Mouse (Mus musculus): Measurements from ENCODE around the gene Metap1d. TPM values are rescaled to one million over a fixed set of nuclear protein-coding genes. Genes with fewer than 3 reads are reported as not detected.

The Metap1d gene
- polyA plus RNA-seq, 1 experiment from 2014 or later: 21.0 TPM

- peak overlapping the region; percentile 62 for H3K9ac ChIP-seq
These were observed 813 bp downstream of the Metap1d start for GRCm38 (mm10) chr2:71453917-71454260.

GRCm38 (mm10) chr2:71458624-71459023 is 5.5 kb downstream of the Metap1d start:
- no peak overlapping the region for H3K9ac ChIP-seq
- H3K27ac ChIP-seq (replicated peaks): peak overlapping the region; percentile 93; the same call in 1 of the 2 replicates
- peaks cover 77% of the 10 kb centered on the region for H3K4me1 ChIP-seq (replicated peaks)
- H3K4me2 ChIP-seq: no peak overlapping the region
- no peak for ATAC-seq (ENCODE audit: insufficient read depth)
- WGBS (ENCODE audit: insufficient replicate concordance): 70% methylated on average over 13 of the region's 13 CpGs
- no peaks in the 10 kb centered on the region for H3K36me3 ChIP-seq (replicated peaks)
- H3K4me3 ChIP-seq (replicated peaks): no peak overlapping the region
- H3K9me3 ChIP-seq (replicated peaks): no peaks in the 10 kb centered on the region
- H3K27me3 ChIP-seq: no peaks in the 10 kb centered on the region

More at GRCm38 (mm10) chr2:71453917-71454260, 813 bp downstream of the Metap1d start:
- Histone ChIP-seq H3K27me3 (peaks cover 13% of the 10 kb centered on the region), H3K4me1 (replicated peaks) (peaks cover 51% of the 10 kb centered on the region), H3K36me3 (replicated peaks) (no peaks in the 10 kb centered on the region), H3K27ac (replicated peaks) (peak overlapping the region; percentile 77), H3K4me2 (peak overlapping the region; percentile 89), H3K4me3 (replicated peaks) (peak overlapping the region; percentile 71), H3K9me3 (replicated peaks) (no peaks in the 10 kb centered on the region)
- ATAC-seq (ENCODE audit: insufficient read depth): no peak
- 29% methylated on average over 4 of the region's 4 CpGs for WGBS (ENCODE audit: insufficient replicate concordance)

DNA sequence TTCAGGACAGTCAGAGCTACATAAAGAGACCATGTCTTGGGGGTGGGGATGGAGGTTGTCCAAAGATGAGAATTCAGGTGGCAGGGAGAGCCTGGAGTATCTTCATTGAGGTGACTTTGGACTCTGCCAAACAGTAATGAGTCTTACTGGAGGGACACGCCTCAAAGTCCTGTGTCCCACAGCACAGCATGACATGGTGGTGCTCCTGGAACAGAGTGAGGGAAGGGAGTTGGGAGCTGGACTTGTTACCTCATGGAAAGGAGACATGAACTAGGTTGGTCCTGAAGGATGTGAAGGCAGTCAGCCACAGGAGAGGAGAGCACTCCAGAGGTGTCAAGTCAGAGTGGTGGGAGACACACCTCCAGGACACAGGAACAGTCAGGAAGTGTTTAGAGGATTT is 6.6 kb downstream of the Metap1d start:
- ATAC-seq (ENCODE audit: insufficient read depth): no peak
- Histone ChIP-seq H3K27ac (replicated peaks) (peak overlapping the region; percentile 93), H3K9me3 (replicated peaks) (no peaks in the 10 kb centered on the region), H3K9ac (no peak overlapping the region), H3K36me3 (replicated peaks) (no peaks in the 10 kb centered on the region), H3K4me1 (replicated peaks) (peaks cover 76% of the 10 kb centered on the region), H3K27me3 (no peaks in the 10 kb centered on the region), H3K4me3 (replicated peaks) (no peak overlapping the region), H3K4me2 (no peak overlapping the region)
- 82% methylated on average over 1 of the region's 1 CpGs for whole genome bisulfite sequencing (ENCODE audit: insufficient replicate concordance)

GRCm38 (mm10) chr2:71461139-71461538 is 8.1 kb downstream of the Metap1d start:
- Histone ChIP-seq H3K4me1 (replicated peaks) (peaks cover 79% of the 10 kb centered on the region), H3K27me3 (no peaks in the 10 kb centered on the region), H3K9ac (peak overlapping the region; percentile 42), H3K27ac (replicated peaks) (peak overlapping the region; percentile 93), H3K4me2 (peak overlapping the region; percentile 68), H3K36me3 (replicated peaks) (no peaks in the 10 kb centered on the region), H3K9me3 (replicated peaks) (no peaks in the 10 kb centered on the region), H3K4me3 (replicated peaks) (peak overlapping the region; percentile 29)
- peak; percentile 67 for ATAC-seq (ENCODE audit: insufficient read depth)
- 32% methylated on average over 6 of the region's 6 CpGs for whole genome bisulfite sequencing (ENCODE audit: insufficient replicate concordance)

DNA sequence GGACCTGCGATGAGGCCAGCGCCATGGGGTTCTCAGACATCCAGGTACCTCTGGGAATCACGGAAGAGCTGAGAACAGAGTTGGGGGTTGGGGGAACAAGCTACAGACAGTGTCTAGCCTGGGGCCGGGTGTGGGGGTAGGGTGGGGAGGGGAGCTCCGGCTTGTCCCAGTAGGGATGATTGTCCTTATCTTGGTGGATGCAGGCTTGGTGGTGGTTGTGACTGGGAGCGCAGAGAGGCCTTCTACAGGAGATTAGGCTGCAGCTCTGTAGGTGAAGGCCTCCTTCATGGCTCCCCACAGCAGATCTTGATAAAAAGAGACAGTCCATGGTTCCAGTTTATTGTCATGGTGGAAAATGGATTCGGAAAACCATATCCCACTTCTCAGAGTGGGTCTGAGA is 8.5 kb downstream of the Metap1d start:
- WGBS (ENCODE audit: insufficient replicate concordance): 17% methylated on average over 7 of the region's 7 CpGs
- ATAC-seq (ENCODE audit: insufficient read depth): peak; percentile 99
- H3K9me3 ChIP-seq (replicated peaks): no peaks in the 10 kb centered on the region
- peak overlapping the region; percentile 68 for H3K4me2 ChIP-seq
- no peaks in the 10 kb centered on the region for H3K27me3 ChIP-seq
- H3K4me3 ChIP-seq (replicated peaks): peak overlapping the region; percentile 29
- H3K9ac ChIP-seq: peak overlapping the region; percentile 42
- H3K36me3 ChIP-seq (replicated peaks): no peaks in the 10 kb centered on the region
- H3K27ac ChIP-seq (replicated peaks): peak overlapping the region; percentile 93
- peaks cover 78% of the 10 kb centered on the region for H3K4me1 ChIP-seq (replicated peaks)

- no peaks in the 10 kb centered on the region for H3K27me3 ChIP-seq
- no peak for ATAC-seq (ENCODE audit: insufficient read depth)
- 44% methylated on average over 4 of the region's 4 CpGs for WGBS (ENCODE audit: insufficient replicate concordance)
- H3K9ac ChIP-seq: peak overlapping the region; percentile 42; the same call in 1 of the 2 replicates
- peaks cover 81% of the 10 kb centered on the region for H3K4me1 ChIP-seq (replicated peaks)
- no peaks in the 10 kb centered on the region for H3K36me3 ChIP-seq (replicated peaks)
- H3K27ac ChIP-seq (replicated peaks): peak overlapping the region; percentile 93
- H3K4me3 ChIP-seq (replicated peaks): peak overlapping the region; percentile 29
- H3K4me2 ChIP-seq: peak overlapping the region; percentile 68
- no peaks in the 10 kb centered on the region for H3K9me3 ChIP-seq (replicated peaks)
These were observed 9.0 kb downstream of the Metap1d start for GRCm38 (mm10) chr2:71462066-71462465.

DNA sequence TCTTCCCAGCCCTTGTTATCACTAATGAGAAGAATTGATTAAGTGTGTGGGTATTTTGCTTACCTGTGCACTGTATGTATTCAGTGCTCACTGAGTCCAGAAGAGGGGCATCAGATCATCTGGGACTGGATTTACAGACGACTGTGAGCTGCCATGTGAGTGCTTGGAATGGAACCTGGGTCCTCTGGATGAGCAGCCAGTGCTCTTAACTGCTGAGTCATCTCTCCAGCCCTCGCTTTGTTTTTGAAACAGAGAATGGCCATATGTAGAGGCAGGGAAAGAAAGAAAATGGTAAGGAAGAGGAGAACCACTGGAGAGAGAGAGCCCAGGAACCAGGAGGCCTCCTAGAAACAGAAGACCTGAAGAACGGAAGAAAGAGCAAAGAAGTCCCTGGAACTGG is 9.5 kb downstream of the Metap1d start:
- no peak for ATAC-seq (ENCODE audit: insufficient read depth)
- no peaks in the 10 kb centered on the region for H3K36me3 ChIP-seq (replicated peaks)
- peak overlapping the region; percentile 68 for H3K4me2 ChIP-seq
- H3K9me3 ChIP-seq (replicated peaks): no peaks in the 10 kb centered on the region
- peak overlapping the region; percentile 42; the same call in 1 of the 2 replicates for H3K9ac ChIP-seq
- H3K27ac ChIP-seq (replicated peaks): peak overlapping the region; percentile 93
- no peak overlapping the region for H3K4me3 ChIP-seq (replicated peaks)
- peaks cover 86% of the 10 kb centered on the region for H3K4me1 ChIP-seq (replicated peaks)
- H3K27me3 ChIP-seq: no peaks in the 10 kb centered on the region
- WGBS (ENCODE audit: insufficient replicate concordance): 39% methylated on average over 3 of the region's 3 CpGs

GRCm38 (mm10) chr2:71466103-71466502 is 13.0 kb downstream of the Metap1d start:
- no peak overlapping the region for H3K27ac ChIP-seq (replicated peaks)
- H3K4me2 ChIP-seq: no peak overlapping the region
- WGBS (ENCODE audit: insufficient replicate concordance): 46% methylated on average over 5 of the region's 6 CpGs
- no peak overlapping the region for H3K4me3 ChIP-seq (replicated peaks)
- no peaks in the 10 kb centered on the region for H3K36me3 ChIP-seq (replicated peaks)
- no peak for ATAC-seq (ENCODE audit: insufficient read depth)
- no peaks in the 10 kb centered on the region for H3K9me3 ChIP-seq (replicated peaks)
- no peaks in the 10 kb centered on the region for H3K27me3 ChIP-seq
- H3K9ac ChIP-seq: no peak overlapping the region
- peaks cover 77% of the 10 kb centered on the region for H3K4me1 ChIP-seq (replicated peaks)

DNA sequence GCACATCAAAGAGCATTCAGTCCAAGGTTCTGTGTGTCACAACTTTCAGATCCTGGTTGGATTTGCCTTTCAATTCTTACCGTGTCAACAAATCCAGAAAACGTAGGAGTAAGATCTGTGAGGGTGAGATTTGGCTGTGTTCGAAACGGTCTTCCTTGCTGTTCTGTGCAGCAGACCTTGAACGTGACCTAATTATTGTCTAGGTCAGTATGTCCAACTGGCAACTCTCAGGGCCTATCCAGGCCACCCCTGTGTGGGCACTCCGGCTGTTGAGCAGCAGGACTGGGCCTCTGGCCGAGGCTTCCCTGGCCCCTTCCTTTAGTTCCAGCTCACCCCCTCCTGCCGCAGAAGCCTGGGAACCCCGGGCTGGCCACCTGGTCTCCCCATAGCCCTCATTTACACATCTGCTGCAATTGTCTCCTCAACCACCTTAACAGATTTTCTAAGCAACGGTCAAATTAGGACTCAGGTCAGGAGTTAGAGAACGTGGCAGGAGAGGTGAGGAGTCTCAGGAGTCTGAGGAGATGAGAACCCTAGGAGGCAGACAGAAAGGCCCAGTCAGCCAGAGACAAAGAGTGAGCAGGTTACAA is 13.9 kb downstream of the Metap1d start:
- peaks cover 76% of the 10 kb centered on the region for H3K4me1 ChIP-seq (replicated peaks)
- no peak overlapping the region for H3K4me2 ChIP-seq
- no peak for ATAC-seq (ENCODE audit: insufficient read depth)
- H3K9ac ChIP-seq: no peak overlapping the region
- no peaks in the 10 kb centered on the region for H3K27me3 ChIP-seq
- no peak overlapping the region for H3K4me3 ChIP-seq (replicated peaks)
- WGBS (ENCODE audit: insufficient replicate concordance): 70% methylated on average over 11 of the region's 11 CpGs
- H3K9me3 ChIP-seq (replicated peaks): no peaks in the 10 kb centered on the region
- H3K27ac ChIP-seq (replicated peaks): peak overlapping the region; percentile 1; the same call in 1 of the 2 replicates
- no peaks in the 10 kb centered on the region for H3K36me3 ChIP-seq (replicated peaks)

- H3K4me2 ChIP-seq: no peak overlapping the region
- ATAC-seq (ENCODE audit: insufficient read depth): peak; percentile 72; the same call in 1 of the 2 replicates
- H3K4me1 ChIP-seq (replicated peaks): peaks cover 51% of the 10 kb centered on the region
- no peaks in the 10 kb centered on the region for H3K27me3 ChIP-seq
- no peak overlapping the region for H3K4me3 ChIP-seq (replicated peaks)
- H3K9me3 ChIP-seq (replicated peaks): no peaks in the 10 kb centered on the region
- no peaks in the 10 kb centered on the region for H3K36me3 ChIP-seq (replicated peaks)
- H3K27ac ChIP-seq (replicated peaks): no peak overlapping the region
- 50% methylated on average over 6 of the region's 6 CpGs for WGBS (ENCODE audit: insufficient replicate concordance)
- H3K9ac ChIP-seq: no peak overlapping the region
These were observed 18.0 kb downstream of the Metap1d start for GRCm38 (mm10) chr2:71471094-71471493.

- Histone ChIP-seq H3K4me3 (replicated peaks) (no peak overlapping the region), H3K9me3 (replicated peaks) (no peaks in the 10 kb centered on the region), H3K36me3 (replicated peaks) (no peaks in the 10 kb centered on the region; the same call in 1 of the 2 replicates), H3K4me2 (no peak overlapping the region), H3K9ac (no peak overlapping the region), H3K27ac (replicated peaks) (no peak overlapping the region), H3K4me1 (replicated peaks) (peaks cover 35% of the 10 kb centered on the region), H3K27me3 (no peaks in the 10 kb centered on the region)
- 73% methylated on average over 7 of the region's 7 CpGs for WGBS (ENCODE audit: insufficient replicate concordance)
- no peak for ATAC-seq (ENCODE audit: insufficient read depth)
These were observed 20.8 kb downstream of the Metap1d start for GRCm38 (mm10) chr2:71473830-71474229.

- Histone ChIP-seq H3K4me3 (replicated peaks) (no peak overlapping the region), H3K27me3 (no peaks in the 10 kb centered on the region), H3K9me3 (replicated peaks) (no peaks in the 10 kb centered on the region), H3K27ac (replicated peaks) (no peak overlapping the region), H3K4me2 (no peak overlapping the region), H3K9ac (no peak overlapping the region), H3K4me1 (replicated peaks) (peaks cover 35% of the 10 kb centered on the region), H3K36me3 (replicated peaks) (no peaks in the 10 kb centered on the region; the same call in 1 of the 2 replicates)
- WGBS (ENCODE audit: insufficient replicate concordance): 62% methylated on average over 7 of the region's 7 CpGs
- no peak for ATAC-seq (ENCODE audit: insufficient read depth)
These were observed 21.3 kb downstream of the Metap1d start for GRCm38 (mm10) chr2:71474345-71474744.
